Mouse (Mus musculus) kidney, postnatal 10 days (tissue): ENCODE results near the gene Hcrtr1.

Experiments used
- DNase-seq: peaks from one replicate; pipeline ENCODE4 v3.0.0; 2021; ENCODE audit warnings: mixed read lengths

Hcrtr1 gene

GRCm38 (mm10) chr4:130167814-130168213, 28.7 kb upstream of the Hcrtr1 start:
- DNase-seq, result peak; percentile 43

DNA sequence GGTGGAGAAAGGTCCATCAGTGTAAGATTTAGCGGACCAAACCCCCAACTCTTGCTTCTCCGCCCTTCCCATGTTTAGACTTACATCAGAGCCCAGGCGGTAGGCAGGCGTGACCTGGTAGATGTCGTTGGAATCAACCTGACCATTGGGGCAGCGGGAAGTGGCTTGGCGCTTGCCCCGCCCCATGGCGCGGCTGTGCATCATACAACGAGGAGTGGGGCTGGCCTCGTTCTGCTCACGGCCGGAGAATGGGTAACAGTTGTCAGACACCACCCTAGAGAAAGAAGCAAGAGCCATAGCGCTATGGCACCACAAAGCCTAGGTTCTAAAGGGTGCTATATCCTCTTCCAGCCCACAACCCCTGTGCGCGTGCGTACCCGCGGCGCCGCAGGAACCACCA, 28.2 kb upstream of the Hcrtr1 start:
- no peak for DNase-seq

DNA sequence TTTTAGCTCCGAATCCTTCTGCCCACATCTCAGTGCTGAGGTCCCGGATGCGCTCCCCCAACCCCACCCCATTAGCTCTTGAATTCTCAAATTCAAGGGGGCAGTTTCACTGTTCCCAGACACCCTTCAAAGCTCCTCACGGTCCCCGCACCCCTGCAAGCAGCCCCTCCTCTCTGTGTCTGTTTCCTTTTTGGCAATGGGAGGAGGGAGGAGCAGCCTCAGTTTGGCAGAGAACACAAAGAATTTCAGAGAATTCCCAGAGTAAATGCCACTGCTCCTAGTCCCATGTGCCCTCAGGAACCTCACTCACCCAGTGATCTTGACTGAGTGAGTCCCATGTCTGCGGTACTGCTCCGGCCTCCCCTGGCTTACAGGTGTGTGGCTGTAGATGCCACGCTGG, 27.4 kb upstream of the Hcrtr1 start:
- no peak for DNase-seq

GRCm38 (mm10) chr4:130166061-130166460, 26.9 kb upstream of the Hcrtr1 start:
- no peak for DNase-seq

GRCm38 (mm10) chr4:130164121-130164520, 25.0 kb upstream of the Hcrtr1 start:
- DNase-seq, result no peak

DNA sequence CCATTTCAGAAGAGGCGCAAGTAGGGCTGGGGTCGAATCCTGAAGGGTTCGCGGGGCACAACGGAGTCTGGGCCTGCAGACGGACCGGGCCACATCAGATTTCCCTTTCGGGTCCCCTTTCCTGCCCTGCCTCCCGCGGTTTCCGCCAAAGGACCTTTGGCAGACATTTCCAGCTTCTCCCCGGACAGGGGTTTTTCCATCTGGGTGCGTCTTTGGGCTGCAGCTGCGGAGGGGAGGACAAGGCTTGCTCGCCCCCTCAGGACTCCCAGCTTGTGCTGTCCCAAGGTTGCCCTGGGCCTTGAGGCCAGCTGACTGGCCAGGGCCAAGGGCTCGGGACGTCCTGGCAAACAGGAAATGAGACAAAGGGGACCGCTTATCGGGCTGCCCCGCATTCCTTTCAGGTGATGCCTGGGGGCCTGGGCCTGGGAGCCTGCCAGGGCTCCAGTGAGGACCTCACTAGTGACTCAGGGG, 24.3 kb upstream of the Hcrtr1 start:
- DNase-seq, result peak; percentile 76

- no peak for DNase-seq
Measured at GRCm38 (mm10) chr4:130161349-130161748, 22.2 kb upstream of the Hcrtr1 start.

GRCm38 (mm10) chr4:130156812-130157371, 17.7 kb upstream of the Hcrtr1 start:
- DNase-seq, result no peak

GRCm38 (mm10) chr4:130154250-130154649, 15.1 kb upstream of the Hcrtr1 start:
- DNase-seq, result no peak

- no peak for DNase-seq
Measured at GRCm38 (mm10) chr4:130148405-130148804, 9.2 kb upstream of the Hcrtr1 start.

- DNase-seq, result no peak
Measured at GRCm38 (mm10) chr4:130141786-130142185, 2.6 kb upstream of the Hcrtr1 start.

GRCm38 (mm10) chr4:130140992-130141402, 1.8 kb upstream of the Hcrtr1 start:
- no peak for DNase-seq

DNA sequence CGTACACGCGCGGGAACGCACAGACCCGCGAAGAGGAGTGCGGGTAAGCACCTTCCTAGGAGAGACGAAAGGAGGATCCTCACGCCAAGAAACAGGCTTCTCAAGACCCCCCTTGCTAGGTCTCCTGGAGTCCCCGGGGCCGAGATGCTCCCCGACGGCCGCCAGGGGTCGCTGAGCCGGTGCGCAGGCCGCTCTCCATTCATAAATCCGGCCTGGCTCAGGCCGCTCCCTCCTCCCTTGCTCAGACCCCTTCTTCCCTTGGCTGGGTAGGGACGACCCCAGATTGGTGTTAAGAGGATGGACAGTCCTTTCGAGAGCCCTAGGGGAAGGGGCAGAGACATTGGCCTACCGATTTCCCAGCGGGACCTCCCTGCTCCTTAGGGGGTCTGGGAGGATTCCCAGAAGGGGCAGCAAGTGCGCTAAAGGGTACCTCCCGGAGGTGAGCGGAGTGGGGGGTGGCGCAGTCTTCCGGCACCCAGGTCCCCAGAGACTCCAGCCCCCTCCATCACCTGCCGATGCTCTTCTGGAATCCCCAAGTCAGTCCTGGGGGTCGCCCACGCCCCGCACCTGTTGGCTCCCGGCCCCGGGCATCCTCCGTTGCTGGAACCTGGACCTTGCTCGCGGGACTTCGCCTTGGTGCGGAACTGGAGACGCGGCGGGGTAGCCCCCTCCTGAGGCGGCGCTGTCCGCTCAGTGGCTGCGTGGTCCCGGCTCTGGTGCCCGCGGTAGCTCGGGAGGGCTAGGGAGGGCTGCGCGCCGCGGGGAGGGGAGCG, 532 bp downstream of the Hcrtr1 start:
- peak; percentile 90 for DNase-seq

- DNase-seq, result no peak
Measured at GRCm38 (mm10) chr4:130133399-130133798, 5.8 kb downstream of the Hcrtr1 start.

- no peak for DNase-seq
Measured at GRCm38 (mm10) chr4:130131448-130132105, 7.6 kb downstream of the Hcrtr1 start.

DNA sequence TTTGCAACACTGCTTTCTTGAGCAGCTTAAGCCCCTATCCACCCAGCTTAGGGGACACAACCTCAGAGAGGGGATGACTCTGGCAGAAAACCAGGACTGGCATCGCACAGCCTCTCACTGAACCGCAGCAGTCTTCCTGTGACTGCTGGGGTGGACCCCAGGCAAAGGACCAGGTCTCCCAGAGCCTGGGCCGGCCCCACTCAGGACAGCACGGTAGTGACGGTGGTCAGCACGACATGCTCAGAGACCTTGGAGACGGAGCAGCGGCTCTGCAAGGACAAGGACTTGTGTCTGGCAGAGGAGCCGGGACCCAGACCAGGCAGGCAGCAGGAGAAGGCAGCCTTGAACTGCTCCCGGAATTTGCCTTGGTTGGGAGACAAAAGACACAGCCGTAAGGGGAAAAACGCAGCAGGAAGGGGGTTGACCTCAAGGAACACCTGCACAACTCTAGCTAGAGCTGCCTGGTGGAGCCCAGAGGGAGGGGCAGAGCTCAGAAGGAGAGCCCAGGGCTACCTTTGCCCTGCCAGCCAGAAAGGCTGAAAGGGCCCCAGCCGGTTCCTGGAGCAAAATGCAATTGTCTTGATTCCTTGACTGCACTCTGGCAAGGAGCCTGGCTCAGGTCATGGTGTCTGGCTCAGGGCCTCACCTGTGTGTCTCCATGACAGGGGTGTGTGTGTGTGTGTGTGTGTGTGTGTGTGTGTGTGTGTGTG, 8.4 kb downstream of the Hcrtr1 start:
- peak; percentile 81 for DNase-seq

GRCm38 (mm10) chr4:130130082-130130481, 9.1 kb downstream of the Hcrtr1 start:
- DNase-seq, result no peak

GRCm38 (mm10) chr4:130128907-130129306, 10.3 kb downstream of the Hcrtr1 start:
- DNase-seq, result no peak

- peak; percentile 9 for DNase-seq
Measured at GRCm38 (mm10) chr4:130125935-130126334, 13.2 kb downstream of the Hcrtr1 start.

DNA sequence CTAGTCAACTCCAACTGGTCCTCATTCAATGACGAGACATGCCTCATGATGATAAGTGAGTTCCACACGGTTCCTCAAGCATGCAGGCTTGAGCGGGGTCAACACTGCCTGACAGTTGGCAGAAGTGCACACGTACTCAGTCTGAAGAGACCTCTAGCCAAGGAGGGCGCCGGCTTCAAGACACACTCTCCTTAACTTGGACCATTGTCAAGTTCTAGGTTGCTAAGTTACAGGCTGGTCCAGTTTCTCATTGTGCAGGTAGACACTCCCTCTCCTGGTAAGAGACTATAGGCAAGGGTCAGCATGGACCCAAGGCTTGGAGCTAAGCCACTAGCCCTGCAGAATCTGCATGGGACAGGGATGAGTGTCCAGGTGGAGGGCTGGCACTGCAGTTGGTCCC, 14.0 kb downstream of the Hcrtr1 start:
- peak; percentile 12 for DNase-seq

- peak; percentile 6 for DNase-seq
Measured at GRCm38 (mm10) chr4:130124110-130124509, 15.0 kb downstream of the Hcrtr1 start.

DNA sequence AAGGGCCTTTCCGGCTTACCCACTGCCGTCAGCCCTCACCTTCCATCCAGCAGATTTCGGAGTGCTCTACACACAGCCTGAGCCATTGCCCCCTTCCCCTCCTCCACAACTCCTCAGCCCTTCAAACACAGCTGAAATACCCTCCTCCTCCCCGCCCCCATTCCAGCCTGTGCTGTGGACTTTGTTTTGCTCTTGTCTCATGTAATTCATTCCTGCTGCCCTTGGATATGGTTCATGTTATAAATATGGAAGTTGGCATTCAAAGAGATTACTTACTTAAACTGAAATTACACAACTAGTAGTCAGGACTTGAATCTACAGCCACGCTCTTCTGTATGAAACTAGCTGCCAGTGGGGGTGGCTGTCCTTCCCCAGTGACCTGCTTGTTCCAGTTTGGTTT, 16.1 kb downstream of the Hcrtr1 start:
- DNase-seq, result peak; percentile 45

GRCm38 (mm10) chr4:130121560-130121959, 17.6 kb downstream of the Hcrtr1 start:
- no peak for DNase-seq
